Mouse (Mus musculus): ENCODE measurements around the gene Gm4787. TPM values are rescaled to one million over a fixed set of nuclear protein-coding genes. Genes with fewer than 3 reads are reported as not detected.
A peak's percentile ranks its signal among the peaks of the same experiment; 100 is the strongest.
"Not testable (repeated sequence)": the region's sequence is repeated elsewhere in the genome, so short reads cannot be mapped to it uniquely, and the experiment has no call there.

Gene Gm4787
- 0.10 and 0.17 TPM in 2 replicates for polyA plus RNA-seq (2015; fragmentation: Nextera tagmentation; extraction: Ambion mirVana)

DNA sequence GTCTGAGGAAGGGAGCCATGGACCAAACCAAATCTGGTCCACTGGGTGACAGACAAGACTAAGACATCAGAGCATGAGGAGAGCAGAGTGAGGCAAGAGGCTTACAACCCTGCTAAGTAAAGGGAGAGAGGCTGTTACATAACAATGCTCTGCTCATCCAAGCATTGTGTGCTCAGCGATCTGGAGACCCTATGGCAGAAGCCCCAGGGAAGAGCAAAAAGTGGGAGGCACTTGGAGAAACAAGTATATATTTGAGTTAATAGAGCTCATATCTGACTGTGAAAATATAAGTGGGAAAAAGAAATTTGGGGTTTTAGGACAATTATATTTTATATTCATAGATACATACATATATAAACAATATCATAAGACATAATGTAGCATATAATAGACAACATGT, at the start of gene Gm4787:
TSS of gene Gm4787 (minus strand) at position 101 of the 400 bp plus-strand sequence.
- ATAC-seq (replicated peaks; ENCODE audit: extremely low read depth, insufficient read depth, low FRiP score); H3K9me3 ChIP-seq (replicated peaks; ENCODE audit: control insufficient read depth, low read length); H3K27ac ChIP-seq (ENCODE audit: low read length); H3K4me1 ChIP-seq (ENCODE audit: control insufficient read depth, insufficient read depth, low read length); H3K4me2 ChIP-seq (ENCODE audit: low read depth, low read length); H3K9ac ChIP-seq (ENCODE audit: low read length); H3K27me3 ChIP-seq (ENCODE audit: control insufficient read depth, insufficient read depth, low read length); H3K36me3 ChIP-seq (ENCODE audit: control insufficient read depth, insufficient read depth); H3K4me3 ChIP-seq (ENCODE audit: low read length): not testable (repeated sequence)
- WGBS: 85% methylated on average over 1 of the region's 1 CpGs

DNA sequence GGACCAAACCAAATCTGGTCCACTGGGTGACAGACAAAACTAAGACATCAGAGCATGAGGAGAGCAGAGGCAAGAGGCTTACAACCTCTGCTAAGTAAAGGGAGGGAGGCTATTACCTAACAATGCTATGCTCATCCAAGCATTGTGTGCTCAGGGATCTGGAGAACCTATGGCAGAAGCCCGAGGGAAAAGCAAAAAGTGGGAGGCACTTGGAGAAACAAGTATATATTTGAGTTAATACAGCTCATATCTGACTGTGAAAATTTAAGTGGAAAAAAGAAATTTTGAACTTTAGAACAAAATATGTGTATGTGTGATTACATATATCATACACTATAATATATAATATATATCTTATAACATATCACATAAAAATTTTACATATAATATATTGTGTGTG, 42.6 kb upstream of the Gm4787 start, which contains the start of gene Adam4:
TSS of gene Adam4 (minus strand) at position 101 of the 400 bp plus-strand sequence.
- Histone ChIP-seq H3K4me2 (ENCODE audit: low read depth, low read length) (no peak within 1 kb of the TSS), H3K4me3 (ENCODE audit: low read length) (no peak within 1 kb of the TSS), H3K9me3 (replicated peaks; ENCODE audit: control insufficient read depth, low read length) (peaks cover 9% of the 10 kb centered on the region), H3K27me3 (ENCODE audit: control insufficient read depth, insufficient read depth, low read length) (no peaks in the 10 kb centered on the region), H3K4me1 (ENCODE audit: control insufficient read depth, insufficient read depth, low read length) (no peaks in the 10 kb centered on the region), H3K36me3 (ENCODE audit: control insufficient read depth, insufficient read depth) (peaks cover 2% of the 10 kb centered on the region; the same call in 1 of the 2 replicates), H3K9ac (ENCODE audit: low read length) (no peak within 1 kb of the TSS), H3K27ac (ENCODE audit: low read length) (no peak within 1 kb of the TSS)
- 85% methylated on average over 1 of the region's 1 CpGs for WGBS
- no peak for ATAC-seq (replicated peaks; ENCODE audit: extremely low read depth, insufficient read depth, low FRiP score)

DNA sequence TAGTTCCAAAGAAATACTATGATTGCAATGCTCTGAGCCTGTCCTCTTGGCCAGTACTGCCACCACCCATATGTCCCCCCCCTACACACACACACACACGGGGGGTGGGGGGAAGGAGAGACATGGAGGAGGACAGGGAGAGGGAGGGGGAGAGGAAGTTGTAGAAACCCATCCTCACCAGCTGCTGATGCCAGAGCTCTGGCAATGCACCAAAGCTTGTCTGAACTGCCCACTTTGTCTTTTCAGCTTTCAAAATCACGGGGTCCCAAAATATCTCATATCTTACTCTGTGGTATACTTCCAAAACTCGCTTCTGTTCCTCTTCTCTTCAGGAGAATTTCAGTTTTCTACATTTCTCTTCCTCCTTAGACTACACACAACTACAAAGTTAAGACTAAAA, 33.9 kb upstream of the Gm4787 start:
- WGBS: 45% methylated on average over 3 of the region's 3 CpGs
- no peak overlapping the region for H3K4me3 ChIP-seq (ENCODE audit: low read length)
- H3K4me1 ChIP-seq (ENCODE audit: control insufficient read depth, insufficient read depth, low read length): no peaks in the 10 kb centered on the region
- H3K27me3 ChIP-seq (ENCODE audit: control insufficient read depth, insufficient read depth, low read length): no peaks in the 10 kb centered on the region
- no peak for ATAC-seq (replicated peaks; ENCODE audit: extremely low read depth, insufficient read depth, low FRiP score)
- no peak overlapping the region for H3K4me2 ChIP-seq (ENCODE audit: low read depth, low read length)
- no peaks in the 10 kb centered on the region for H3K9me3 ChIP-seq (replicated peaks; ENCODE audit: control insufficient read depth, low read length)
- H3K36me3 ChIP-seq (ENCODE audit: control insufficient read depth, insufficient read depth): no peaks in the 10 kb centered on the region
- no peak overlapping the region for H3K27ac ChIP-seq (ENCODE audit: low read length)
- no peak overlapping the region for H3K9ac ChIP-seq (ENCODE audit: low read length)

DNA sequence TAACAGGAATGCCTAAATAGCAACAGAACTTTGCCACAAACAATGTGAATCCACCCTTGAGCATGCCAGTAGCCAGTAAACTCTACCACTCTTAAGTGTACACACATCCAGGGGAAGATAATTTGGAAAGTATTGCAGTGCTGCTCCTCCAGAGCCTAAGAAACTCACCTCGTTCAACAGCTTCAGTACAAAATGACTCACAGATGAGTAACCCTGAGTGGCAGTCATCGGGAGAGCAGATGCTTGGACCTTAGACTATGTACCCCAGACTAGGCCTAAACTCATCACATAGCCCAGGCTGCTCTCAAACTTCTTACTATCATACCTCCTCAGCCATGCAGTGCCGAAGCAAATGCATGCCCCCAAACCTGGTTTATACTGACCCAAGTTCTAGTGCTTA, 29.7 kb upstream of the Gm4787 start:
- Histone ChIP-seq H3K36me3 (ENCODE audit: control insufficient read depth, insufficient read depth) (no peaks in the 10 kb centered on the region), H3K4me2 (ENCODE audit: low read depth, low read length) (no peak overlapping the region), H3K9ac (ENCODE audit: low read length) (no peak overlapping the region), H3K4me1 (ENCODE audit: control insufficient read depth, insufficient read depth, low read length) (no peaks in the 10 kb centered on the region), H3K4me3 (ENCODE audit: low read length) (no peak overlapping the region), H3K27me3 (ENCODE audit: control insufficient read depth, insufficient read depth, low read length) (no peaks in the 10 kb centered on the region), H3K27ac (ENCODE audit: low read length) (no peak overlapping the region), H3K9me3 (replicated peaks; ENCODE audit: control insufficient read depth, low read length) (no peaks in the 10 kb centered on the region)
- WGBS: 82% methylated on average over 3 of the region's 3 CpGs
- ATAC-seq (replicated peaks; ENCODE audit: extremely low read depth, insufficient read depth, low FRiP score): no peak

DNA sequence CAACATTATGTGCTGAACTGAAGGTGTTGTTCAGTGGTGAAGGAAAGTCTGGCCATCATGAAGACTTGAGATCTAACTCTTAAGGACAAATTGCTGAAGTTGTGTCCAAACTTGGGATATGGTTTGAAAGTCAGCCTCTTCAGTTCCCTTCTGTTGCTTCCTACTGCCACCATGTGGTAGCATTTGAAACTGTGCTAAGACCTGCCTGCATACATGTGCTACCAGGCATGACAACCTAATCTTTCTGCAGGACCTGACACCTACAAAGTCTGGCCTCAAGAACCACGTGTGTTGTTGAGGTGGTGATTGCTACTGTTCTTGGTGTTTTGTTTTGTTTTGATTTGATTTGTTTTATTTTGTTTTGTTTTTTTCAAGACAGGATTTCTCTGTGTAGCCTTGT, 22.9 kb upstream of the Gm4787 start:
- no peak overlapping the region for H3K4me2 ChIP-seq (ENCODE audit: low read depth, low read length)
- no peaks in the 10 kb centered on the region for H3K36me3 ChIP-seq (ENCODE audit: control insufficient read depth, insufficient read depth)
- no peaks in the 10 kb centered on the region for H3K9me3 ChIP-seq (replicated peaks; ENCODE audit: control insufficient read depth, low read length)
- no peak overlapping the region for H3K27ac ChIP-seq (ENCODE audit: low read length)
- H3K4me1 ChIP-seq (ENCODE audit: control insufficient read depth, insufficient read depth, low read length): no peaks in the 10 kb centered on the region
- 13% methylated on average over 1 of the region's 1 CpGs for WGBS
- no peaks in the 10 kb centered on the region for H3K27me3 ChIP-seq (ENCODE audit: control insufficient read depth, insufficient read depth, low read length)
- no peak overlapping the region for H3K9ac ChIP-seq (ENCODE audit: low read length)
- ATAC-seq (replicated peaks; ENCODE audit: extremely low read depth, insufficient read depth, low FRiP score): no peak
- H3K4me3 ChIP-seq (ENCODE audit: low read length): no peak overlapping the region

DNA sequence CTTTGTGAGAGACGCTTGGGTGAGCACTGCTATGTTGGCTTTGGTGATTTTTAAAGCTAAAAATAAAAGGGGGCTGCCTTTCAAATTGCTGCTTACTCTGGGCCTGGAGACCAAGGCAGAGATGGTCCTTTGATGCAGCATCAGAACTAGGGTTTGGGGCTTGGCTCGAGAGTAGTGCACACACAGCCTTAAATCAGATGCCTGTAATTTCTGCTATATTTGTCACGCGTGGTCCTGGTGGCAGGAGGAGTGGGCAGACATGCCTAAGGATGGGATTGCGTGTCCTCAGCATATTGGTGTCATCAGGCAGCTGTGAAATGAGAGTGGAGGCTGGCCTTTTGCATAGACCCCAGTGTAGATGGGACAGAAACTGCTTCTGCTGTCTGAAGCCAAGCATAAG, 45.4 kb downstream of the Gm4787 start:
- Histone ChIP-seq H3K9ac (ENCODE audit: low read length) (no peak overlapping the region), H3K4me1 (ENCODE audit: control insufficient read depth, insufficient read depth, low read length) (peaks cover 6% of the 10 kb centered on the region), H3K27me3 (ENCODE audit: control insufficient read depth, insufficient read depth, low read length) (peaks cover 41% of the 10 kb centered on the region), H3K4me3 (ENCODE audit: low read length) (no peak overlapping the region; the same call in 1 of the 2 replicates), H3K4me2 (ENCODE audit: low read depth, low read length) (no peak overlapping the region), H3K27ac (ENCODE audit: low read length) (no peak overlapping the region), H3K9me3 (replicated peaks; ENCODE audit: control insufficient read depth, low read length) (no peaks in the 10 kb centered on the region), H3K36me3 (ENCODE audit: control insufficient read depth, insufficient read depth) (no peaks in the 10 kb centered on the region)
- WGBS: 73% methylated on average over 5 of the region's 5 CpGs
- ATAC-seq (replicated peaks; ENCODE audit: extremely low read depth, insufficient read depth, low FRiP score): no peak

DNA sequence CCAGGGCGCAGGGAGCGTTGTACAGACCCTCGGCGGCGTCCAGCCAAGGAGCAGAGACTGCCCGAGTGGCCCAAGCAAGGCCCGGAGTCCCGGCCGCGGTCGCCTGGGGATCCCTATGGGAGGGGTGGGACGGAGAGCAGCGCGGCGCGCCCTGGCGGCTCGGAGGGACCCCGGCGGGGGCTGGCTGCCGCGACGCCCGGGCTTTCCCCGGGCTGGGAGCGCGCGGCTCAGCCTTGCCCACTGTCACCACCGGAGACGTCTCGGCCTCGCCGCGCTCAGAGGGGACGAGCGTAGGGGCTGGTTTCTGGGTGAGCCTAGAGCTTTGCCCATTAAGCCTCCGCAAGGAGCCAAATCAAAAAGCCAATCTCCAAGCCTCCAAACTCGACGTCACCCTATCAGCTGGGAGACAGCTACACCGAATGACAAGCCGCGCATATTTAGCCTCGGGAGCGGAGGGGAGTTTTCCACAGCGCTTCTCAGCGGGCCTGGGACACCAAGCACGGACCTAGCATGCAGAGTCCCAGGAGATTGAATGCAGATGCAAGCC, 46.3 kb downstream of the Gm4787 start, which contains the start of gene Slc8a3:
TSS of gene Slc8a3 (minus strand) at position 306 of the 547 bp plus-strand sequence.
- H3K4me1 ChIP-seq (ENCODE audit: control insufficient read depth, insufficient read depth, low read length): peaks cover 6% of the 10 kb centered on the region
- H3K4me3 ChIP-seq (ENCODE audit: low read length): peak within 1 kb of the TSS; percentile 65
- H3K36me3 ChIP-seq (ENCODE audit: control insufficient read depth, insufficient read depth): no peaks in the 10 kb centered on the region
- H3K9me3 ChIP-seq (replicated peaks; ENCODE audit: control insufficient read depth, low read length): no peaks in the 10 kb centered on the region
- peak within 1 kb of the TSS; percentile 99 for H3K4me2 ChIP-seq (ENCODE audit: low read depth, low read length)
- WGBS: under 1% methylated on average over 47 of the region's 47 CpGs
- H3K9ac ChIP-seq (ENCODE audit: low read length): peak within 1 kb of the TSS; percentile 72
- peaks cover 41% of the 10 kb centered on the region for H3K27me3 ChIP-seq (ENCODE audit: control insufficient read depth, insufficient read depth, low read length)
- 0 out of 2 replicates have a peak, but pooled peaks have one; percentile 38 for ATAC-seq (replicated peaks; ENCODE audit: extremely low read depth, insufficient read depth, low FRiP score)
- H3K27ac ChIP-seq (ENCODE audit: low read length): no peak within 1 kb of the TSS

DNA sequence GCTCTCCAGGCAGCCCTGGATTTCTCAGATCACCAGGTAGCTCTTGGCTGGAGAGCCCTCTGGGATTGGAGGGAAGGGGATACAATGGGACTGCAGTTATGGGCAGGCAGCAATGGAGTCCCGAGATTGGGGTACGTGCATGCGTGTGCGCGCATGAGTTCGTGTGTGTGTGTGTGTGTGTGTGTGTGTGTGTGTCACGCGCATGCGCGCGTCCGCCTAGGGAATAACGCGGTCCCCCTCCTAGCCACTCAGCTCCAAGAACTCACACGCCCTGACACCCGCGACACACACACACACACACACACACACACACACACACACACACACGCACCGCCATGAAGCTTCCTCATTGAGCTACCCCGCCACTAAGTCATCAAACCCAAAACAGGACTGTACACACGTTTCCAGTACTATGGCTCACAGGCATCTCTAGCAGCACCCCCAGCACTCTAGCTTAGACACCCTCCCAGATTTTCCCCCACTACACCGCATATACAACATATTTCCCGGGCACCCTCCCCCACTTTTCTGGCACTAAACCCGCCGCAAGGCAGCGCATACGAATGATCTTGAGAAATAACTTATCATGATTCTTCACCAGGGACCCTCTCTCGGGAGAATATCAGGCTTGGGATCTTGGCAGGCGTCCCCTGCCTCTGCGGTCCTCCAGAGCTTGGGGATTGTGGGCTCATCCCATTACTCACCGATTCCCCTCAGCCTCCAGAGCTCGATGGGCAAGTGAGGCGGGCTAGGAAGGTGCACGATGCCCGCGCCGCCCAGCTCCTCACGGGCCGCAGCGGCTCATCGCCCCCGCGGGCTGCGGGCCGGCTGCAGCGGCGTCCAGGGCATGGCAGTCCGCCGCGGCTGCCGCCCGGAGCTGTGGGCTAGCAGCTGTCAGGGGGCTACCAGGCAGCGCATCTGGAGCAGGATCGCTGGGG, 47.1 kb downstream of the Gm4787 start:
- peaks cover 6% of the 10 kb centered on the region for H3K4me1 ChIP-seq (ENCODE audit: control insufficient read depth, insufficient read depth, low read length)

More for the DNA sequence above, 47.1 kb downstream of the Gm4787 start:
- Histone ChIP-seq H3K27ac (ENCODE audit: low read length) (no peak overlapping the region), H3K36me3 (ENCODE audit: control insufficient read depth, insufficient read depth) (no peaks in the 10 kb centered on the region), H3K27me3 (ENCODE audit: control insufficient read depth, insufficient read depth, low read length) (peaks cover 41% of the 10 kb centered on the region), H3K9ac (ENCODE audit: low read length) (peak overlapping the region; percentile 72), H3K4me2 (ENCODE audit: low read depth, low read length) (peak overlapping the region; percentile 99), H3K4me3 (ENCODE audit: low read length) (peak overlapping the region; percentile 65), H3K9me3 (replicated peaks; ENCODE audit: control insufficient read depth, low read length) (no peaks in the 10 kb centered on the region)
- WGBS: 3% methylated on average over 54 of the region's 54 CpGs
- ATAC-seq (replicated peaks; ENCODE audit: extremely low read depth, insufficient read depth, low FRiP score): peak; percentile 42; the same call in 1 of the 2 replicates
